Mouse (Mus musculus) megakaryocyte, embryonic 14.5 days (primary cell): Measurements from ENCODE around the gene Dnm3.

Experiments
- FLI1 ChIP-seq: IDR thresholded peaks from 2 replicates; pipeline ENCODE4 v1.6.1; 2012; ENCODE audit warnings: low read length, inconsistent platforms, mixed read lengths
- GATA1 ChIP-seq: IDR thresholded peaks from 3 replicates; pipeline ENCODE4 v1.6.1; 2012; ENCODE audit warnings: mixed read lengths, low read length, inconsistent platforms, borderline replicate concordance

DNA sequence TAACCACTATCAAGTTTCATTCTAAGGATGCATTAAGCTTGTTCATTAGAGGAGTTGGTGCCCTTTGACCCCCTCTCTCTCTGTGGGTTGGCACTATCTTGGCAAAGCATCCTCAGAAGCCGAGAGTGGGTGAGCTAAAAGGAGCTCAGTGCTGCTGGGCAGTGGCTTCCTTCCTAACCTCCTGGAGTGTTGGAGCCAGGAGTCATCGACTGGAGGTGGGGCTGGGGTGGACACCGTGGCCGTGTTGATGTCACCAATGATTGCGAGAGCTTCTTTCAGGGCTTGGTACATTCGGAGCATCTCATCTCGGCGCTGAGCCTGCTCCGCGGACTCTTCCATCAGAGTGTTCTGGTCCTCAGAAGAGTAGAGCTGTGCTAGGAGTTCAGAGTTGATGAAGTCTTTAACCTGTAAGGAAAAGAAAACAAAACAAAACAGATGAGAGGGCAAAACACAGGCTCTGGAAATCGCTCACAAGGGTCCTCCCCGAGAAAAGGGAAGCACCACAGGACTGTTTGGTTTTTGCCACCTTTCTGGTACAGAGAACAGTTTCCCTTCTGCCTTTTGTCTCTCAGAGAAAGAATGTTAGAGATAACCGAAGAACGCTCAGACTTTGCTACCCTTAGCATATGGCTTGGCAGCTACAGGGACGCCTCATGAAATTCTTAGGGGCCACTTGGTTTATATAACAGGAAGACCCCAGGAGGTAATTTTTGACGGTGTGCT lies 466.1 kb downstream of the Dnm3 start:
- no peak for TF ChIP-seq FLI1
- TF ChIP-seq GATA1, result no peak
